Mouse (Mus musculus) heart, adult 2 months (tissue): ENCODE measurements at regions not wholly inside any gene's neighbourhood (a gene's known extent, or its start where the extent isn't known, plus 50 kb on each side); places are given as distances from the start of the nearest gene placed in this dataset.

Experiments
- CTCF ChIP-seq: fragments of 200-600 bp; IDR thresholded peaks from 2 replicates; pipeline ENCODE4 v1.8.1; 2022; ENCODE audit warnings: antibody characterized with exemption, mild to moderate bottlenecking, moderate library complexity
- EP300 ChIP-seq: fragments of 200-500 bp; IDR thresholded peaks from 2 replicates; pipeline ENCODE4 v1.6.1; 2011; ENCODE audit warnings: low read depth, low read length, control low read depth; ENCODE audit not compliant: insufficient read depth

- TF ChIP-seq CTCF: no peak
- no peak for TF ChIP-seq EP300
These were observed 228.2 kb upstream of the Ank start for GRCm38 (mm10) chr15:27238301-27238700.
